Mouse (Mus musculus): ENCODE results near the gene Chd4.
"Not testable (repeated sequence)": the region's sequence is repeated elsewhere in the genome, so short reads cannot be mapped to it uniquely, and the experiment has no call there.

The Chd4 gene

GRCm38 (mm10) chr6:125162615-125163305 is 67.0 kb downstream of the Chd4 start:
- not testable (repeated sequence) for DNase-seq

- DNase-seq, result no peak
Measured at GRCm38 (mm10) chr6:125163801-125164657, 68.2 kb downstream of the Chd4 start.

- DNase-seq, result no peak
Measured at GRCm38 (mm10) chr6:125164672-125165327, 69.0 kb downstream of the Chd4 start.

DNA sequence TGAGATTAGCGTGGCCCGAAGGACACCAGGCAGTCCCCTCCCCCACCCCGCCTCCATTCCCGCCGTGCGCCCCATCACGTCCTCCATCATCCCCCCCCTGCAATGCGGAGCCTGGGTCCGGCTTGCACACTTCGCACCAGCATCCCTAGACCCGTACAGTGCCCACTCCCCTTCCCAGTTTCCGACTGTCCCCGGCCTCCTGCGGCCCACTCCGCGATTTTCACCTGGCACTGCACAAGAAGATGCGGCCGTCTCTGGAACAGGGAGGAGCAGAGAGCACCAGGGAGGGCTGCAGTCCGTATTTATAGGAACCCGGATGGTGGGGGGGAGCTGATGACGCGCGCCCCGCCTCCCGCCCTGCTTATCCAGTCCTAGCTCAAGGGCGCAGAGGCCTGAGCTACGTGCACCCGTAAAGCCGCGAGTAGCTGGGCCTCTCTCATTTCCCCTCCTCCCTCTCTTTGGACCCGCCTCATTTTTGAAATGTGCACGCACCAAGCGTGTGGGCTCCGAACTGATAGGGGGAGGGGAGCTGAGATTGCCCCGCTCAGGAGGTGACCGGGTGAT is 69.6 kb downstream of the Chd4 start:
- peak; percentile 99 for DNase-seq

DNA sequence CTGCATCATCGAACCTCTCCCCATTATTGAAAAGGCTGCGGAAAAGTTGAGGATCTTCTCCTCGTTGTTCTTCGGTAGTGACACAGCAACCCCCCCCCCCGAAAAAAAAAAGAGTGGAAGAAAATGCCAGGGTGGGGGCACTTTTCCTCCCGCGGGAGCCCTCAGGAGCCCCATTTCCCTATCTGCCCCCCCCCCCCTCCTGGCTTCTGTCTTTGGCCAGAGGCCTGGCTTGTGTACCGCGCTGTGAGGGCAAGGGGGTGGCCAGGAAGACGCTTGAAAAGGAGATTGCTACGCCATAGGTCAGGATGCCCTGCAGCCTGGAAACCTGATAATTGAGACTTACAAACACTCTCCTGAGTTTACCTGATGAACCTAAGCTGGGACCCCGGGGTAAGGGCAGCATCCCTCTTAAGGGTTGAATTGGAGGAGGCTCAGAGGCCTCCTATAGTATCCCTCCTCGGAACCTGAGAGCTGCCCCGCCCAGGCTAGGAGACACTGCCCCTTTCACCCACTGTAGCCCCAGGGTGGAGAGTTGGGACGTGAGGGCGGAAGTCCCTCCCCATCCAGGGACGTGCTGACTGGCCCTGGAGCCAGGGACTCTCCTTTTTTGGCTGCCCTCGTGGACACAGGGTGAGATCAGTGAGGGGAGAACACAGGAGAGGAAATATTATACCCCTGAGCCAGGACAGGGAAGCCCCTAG is 70.4 kb downstream of the Chd4 start, which contains the start of gene Gapdh:
TSS of gene Gapdh (minus strand) at position 417 of the 701 bp plus-strand sequence.
- no peak for DNase-seq

DNA sequence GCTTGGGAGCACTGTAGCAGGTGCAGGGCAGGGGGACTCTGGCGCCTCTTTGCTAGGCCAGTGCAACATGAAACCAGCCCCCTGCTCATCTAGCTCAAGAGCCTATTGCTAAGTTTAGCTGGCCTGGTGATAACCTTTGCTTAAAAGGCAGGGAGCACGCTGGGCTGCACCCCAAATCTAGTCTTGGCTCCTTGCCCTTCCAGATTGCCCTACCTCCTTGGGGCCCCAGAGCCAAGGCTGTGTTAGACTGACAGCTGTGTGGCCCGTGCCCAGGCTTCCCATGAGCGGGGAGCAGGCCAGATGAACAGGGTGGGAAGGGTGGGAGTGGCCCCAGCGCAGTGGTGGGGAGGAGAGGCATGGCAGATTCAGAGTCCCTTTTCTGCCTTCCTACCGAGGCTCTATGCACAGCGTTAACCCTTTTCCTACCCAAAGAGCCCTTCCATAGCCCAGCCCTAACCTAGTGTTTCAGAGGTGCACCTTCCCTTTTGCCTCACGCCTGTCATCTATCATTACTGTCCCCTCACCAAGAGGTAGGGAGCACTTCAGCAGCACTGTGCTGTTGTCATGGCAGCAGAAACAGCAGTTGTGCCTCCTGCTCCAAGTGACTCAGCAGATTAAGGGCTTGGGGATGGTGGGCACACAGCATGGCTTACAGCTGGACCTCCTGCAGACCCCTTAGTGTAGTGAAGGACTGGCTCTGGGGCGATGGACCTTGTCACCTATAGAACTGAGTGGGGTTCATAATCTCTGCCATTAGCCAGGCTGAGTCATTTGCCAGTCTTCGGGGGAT is 71.3 kb downstream of the Chd4 start:
- DNase-seq, result no peak

DNA sequence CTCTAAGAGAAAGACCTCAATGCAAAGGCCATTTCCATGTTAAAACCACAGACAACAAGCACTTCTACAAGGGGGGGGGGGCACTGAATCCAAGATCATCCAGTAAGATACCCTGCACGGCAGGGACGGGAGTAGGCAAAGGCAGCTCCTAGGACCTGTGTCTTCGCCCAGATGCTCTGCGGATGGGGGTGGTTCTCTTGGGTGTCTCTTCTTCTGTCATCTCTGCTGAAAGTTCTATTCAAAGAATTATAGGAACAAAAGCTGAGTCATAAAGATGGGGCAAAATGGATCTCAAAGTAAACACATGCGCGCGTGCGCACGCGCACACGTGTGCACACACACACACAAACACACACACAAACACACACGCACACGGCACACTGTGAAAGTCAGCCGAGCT is 72.3 kb downstream of the Chd4 start:
- no peak for DNase-seq

DNA sequence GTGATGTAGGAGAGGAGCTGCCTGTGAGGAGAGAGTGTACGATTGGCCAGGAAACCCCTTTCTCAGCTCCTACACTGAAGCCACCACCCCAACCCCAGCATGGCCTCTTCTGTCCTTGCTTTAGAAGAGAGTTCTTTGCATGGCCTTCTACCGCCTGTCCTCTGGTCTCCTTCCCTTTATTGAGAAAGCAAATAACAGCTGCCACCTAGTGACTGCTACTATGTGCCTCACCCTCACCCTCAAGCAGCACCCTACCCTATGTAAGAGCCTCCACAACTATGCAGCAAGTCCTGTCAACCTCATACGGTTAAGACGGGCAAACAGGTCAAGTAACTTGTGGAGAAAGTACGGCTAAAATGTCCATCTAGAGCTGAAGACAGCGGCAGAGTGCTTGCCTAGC is 74.4 kb downstream of the Chd4 start:
- DNase-seq, result no peak

GRCm38 (mm10) chr6:125172474-125172873 is 76.7 kb downstream of the Chd4 start:
- DNase-seq, result no peak

DNA sequence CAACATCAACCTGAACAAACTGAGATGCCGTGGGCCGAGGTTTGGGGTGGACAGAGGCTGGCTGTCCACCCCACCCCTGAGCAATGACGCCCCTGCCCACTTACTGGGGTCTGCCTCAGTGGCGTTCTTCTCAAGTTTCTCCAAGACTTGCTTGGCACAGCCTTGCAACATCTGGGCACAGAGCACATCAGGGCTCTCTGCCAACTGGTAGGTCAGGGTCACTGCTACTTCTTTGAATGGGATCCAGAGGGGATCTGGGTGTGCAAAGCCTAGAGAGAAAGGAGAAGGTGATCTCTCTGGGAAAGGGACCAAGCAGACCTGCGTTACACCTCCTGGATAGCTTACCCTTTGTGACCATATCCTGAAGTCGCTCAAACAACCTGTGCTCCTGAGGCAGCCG is 77.5 kb downstream of the Chd4 start:
- DNase-seq, result no peak

GRCm38 (mm10) chr6:125175469-125175868 is 79.7 kb downstream of the Chd4 start:
- DNase-seq, result no peak

- no peak for DNase-seq
Measured at GRCm38 (mm10) chr6:125179601-125180000, 83.8 kb downstream of the Chd4 start.
